ENCODE assay signal across 10 mouse cellular contexts in the genomic region with DNA sequence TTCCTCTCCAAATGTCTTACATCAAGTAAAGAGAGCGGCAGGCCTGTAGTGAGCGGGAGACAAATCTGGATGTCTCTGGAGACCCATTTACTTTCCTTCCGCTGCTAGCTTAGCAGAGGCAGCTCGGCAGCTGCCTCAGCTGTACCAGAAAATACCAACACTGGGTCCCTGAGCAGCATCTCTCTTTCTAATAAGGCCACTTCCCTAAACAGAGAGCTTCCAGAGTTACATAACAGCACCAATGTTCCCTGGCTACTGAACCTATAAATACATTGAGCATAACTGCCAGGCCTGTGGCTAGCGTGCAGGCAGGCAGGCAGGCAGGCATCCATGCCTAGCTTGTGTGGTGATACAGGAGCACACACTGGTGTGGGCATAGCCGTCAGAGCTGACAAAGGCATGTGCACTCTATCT.
DNase-seq lines count a peak whose midpoint lies in the region; ATAC-seq and TF ChIP-seq lines count a peak whose summit lies in the region.
"Had no signal": no experiment of that assay in that cellular context is flagged by ENCODE, and none has a peak within 500 bp of the region (broad histone marks: within the 10 kb centered on the region; RNA-seq: fewer than 3 reads in every experiment).

No protein-coding gene starts in this region.

- H3K36me3 ChIP-seq in lung, postnatal 0 days (ENCODE audit: insufficient read depth, low read length), result no peaks in the 10 kb centered on the region
- H3K36me3 ChIP-seq in neural tube, embryonic 14.5 days (ENCODE audit: control insufficient read depth, insufficient read depth, low read length), result no peaks in the 10 kb centered on the region
- H3K36me3 ChIP-seq in forebrain, embryonic 11.5 days (ENCODE audit: control insufficient read depth, insufficient read depth, low read length), result no peaks in the 10 kb centered on the region
- H3K36me3 ChIP-seq: heart, embryonic 13.5 days had no signal

- TF ChIP-seq EP300 in lung, postnatal 0 days (IDR thresholded peaks at IDR 0.05), result no peak

- H3K9me3 ChIP-seq in lung, postnatal 0 days (ENCODE audit: low read length), result no peaks in the 10 kb centered on the region
- H3K9me3 ChIP-seq in neural tube, embryonic 14.5 days (ENCODE audit: control insufficient read depth, low read length), result no peaks in the 10 kb centered on the region
- H3K9me3 ChIP-seq in forebrain, embryonic 11.5 days (ENCODE audit: control insufficient read depth, low read length), result no peaks in the 10 kb centered on the region
- H3K9me3 ChIP-seq: heart, embryonic 13.5 days had no signal

- DNase-seq in gastrocnemius, postnatal 25 days, result peak; percentile 50
- DNase-seq in gastrocnemius, postnatal 4 days (ENCODE audit: low spot score in 2 of 2), result no peak
- peak; percentile 31 for DNase-seq in lung, postnatal 0 days (ENCODE audit: low spot score)
- DNase-seq in lung, postnatal 14 days, result no peak
- no peak for DNase-seq in urinary bladder, postnatal 14 days (ENCODE audit: low spot score)
- no peak for DNase-seq in forebrain, embryonic 11.5 days (ENCODE audit: low spot score)

- H3K4me1 ChIP-seq in lung, postnatal 0 days (ENCODE audit: insufficient read depth, low read depth, low read length), result peaks cover 6% of the 10 kb centered on the region; the same call in 1 of the 2 replicates
- peaks cover 18% of the 10 kb centered on the region for H3K4me1 ChIP-seq in neural tube, embryonic 14.5 days (ENCODE audit: control insufficient read depth, insufficient read depth, low read length)
- H3K4me1 ChIP-seq in forebrain, embryonic 11.5 days (replicated peaks; ENCODE audit: control insufficient read depth, insufficient read depth, low read length), result no peaks in the 10 kb centered on the region

- WGBS in lung, postnatal 0 days, result 65% methylated on average over 6 of the region's 6 CpGs
- WGBS in neural tube, embryonic 14.5 days, result 27% methylated on average over 6 of the region's 6 CpGs
- WGBS in forebrain, embryonic 11.5 days, result 89% methylated on average over 6 of the region's 6 CpGs

- no peak for TF ChIP-seq CTCF in lung, postnatal 0 days (IDR thresholded peaks at IDR 0.05)

- ATAC-seq in lung, postnatal 0 days, result no peak
- peak; percentile 92 for ATAC-seq in granulocyte monocyte progenitor cell, adult 5-6 weeks (replicated peaks; ENCODE audit: poor library complexity, severe bottlenecking)
- peak; percentile 83 for ATAC-seq in neural tube, embryonic 14.5 days (ENCODE audit: low read depth)
- no peak for ATAC-seq in forebrain, embryonic 11.5 days (replicated peaks; ENCODE audit: low FRiP score)

- H3K27ac ChIP-seq in lung, postnatal 0 days (ENCODE audit: low read length), result no peak overlapping the region
- H3K27ac ChIP-seq in neural tube, embryonic 14.5 days (ENCODE audit: low read depth, low read length), result peak overlapping the region; percentile 82
- H3K27ac ChIP-seq in forebrain, embryonic 11.5 days (ENCODE audit: low read depth, low read length), result no peak overlapping the region
- H3K27ac ChIP-seq: heart, embryonic 13.5 days had no signal

- H3K27me3 ChIP-seq in lung, postnatal 0 days (replicated peaks; ENCODE audit: insufficient read depth, low read length), result no peaks in the 10 kb centered on the region
- H3K27me3 ChIP-seq in neural tube, embryonic 14.5 days (ENCODE audit: control insufficient read depth, insufficient read depth, low read length), result no peaks in the 10 kb centered on the region
- H3K27me3 ChIP-seq in forebrain, embryonic 11.5 days (ENCODE audit: control insufficient read depth, insufficient read depth, low read length), result no peaks in the 10 kb centered on the region
- H3K27me3 ChIP-seq: heart, embryonic 13.5 days had no signal

- no peak overlapping the region for H3K4me2 ChIP-seq in lung, postnatal 0 days (replicated peaks; ENCODE audit: low read depth, low read length)
- H3K4me2 ChIP-seq in neural tube, embryonic 14.5 days (ENCODE audit: low read depth, low read length), result peak overlapping the region; percentile 9; the same call in 1 of the 2 replicates
- no peak overlapping the region for H3K4me2 ChIP-seq in forebrain, embryonic 11.5 days (ENCODE audit: low read depth, low read length, severe bottlenecking)
- H3K4me2 ChIP-seq: heart, embryonic 13.5 days; liver, embryonic 11.5 days had no signal

- H3K9ac ChIP-seq in lung, postnatal 0 days (replicated peaks; ENCODE audit: low read depth), result no peak overlapping the region
- H3K9ac ChIP-seq in neural tube, embryonic 14.5 days (replicated peaks; ENCODE audit: low read depth, low read length), result peak overlapping the region; percentile 12; the same call in 1 of the 2 replicates
- H3K9ac ChIP-seq in forebrain, embryonic 11.5 days (ENCODE audit: low read length), result no peak overlapping the region
- H3K9ac ChIP-seq: heart, embryonic 13.5 days had no signal

- no peak overlapping the region for H3K4me3 ChIP-seq in lung, postnatal 0 days (ENCODE audit: low read depth, low read length)
- H3K4me3 ChIP-seq in neural tube, embryonic 14.5 days (ENCODE audit: low read depth, low read length), result no peak overlapping the region
- H3K4me3 ChIP-seq in forebrain, embryonic 11.5 days (ENCODE audit: low read depth, low read length), result no peak overlapping the region
- H3K4me3 ChIP-seq: heart, embryonic 13.5 days had no signal

Comparison
In these comparisons a context has a peak if more than half of its experiments do, and no peak if none do; other contexts are left out.
1. DNase-seq: peak in gastrocnemius, postnatal 25 days (single experiment) and lung, postnatal 0 days (single experiment); none in gastrocnemius, postnatal 4 days (0 of 2), lung, postnatal 14 days (single experiment), urinary bladder, postnatal 14 days (single experiment) and forebrain, embryonic 11.5 days (single experiment).
2. ATAC-seq: peak in granulocyte monocyte progenitor cell, adult 5-6 weeks (single experiment) and neural tube, embryonic 14.5 days (single experiment); none in lung, postnatal 0 days (single experiment) and forebrain, embryonic 11.5 days (single experiment).